Mouse (Mus musculus): ENCODE measurements around the gene Pdlim1. TPM values are rescaled to one million over a fixed set of nuclear protein-coding genes. Genes with fewer than 3 reads are reported as not detected.
A peak's percentile ranks its signal among the peaks of the same experiment; 100 is the strongest.

Gene Pdlim1
- polyA plus RNA-seq, 1 experiment, result 133 TPM

GRCm38 (mm10) chr19:40278372-40279023, 6.9 kb upstream of the Pdlim1 start:
- Histone ChIP-seq H3K36me3 (ENCODE audit: control insufficient read depth, insufficient read depth, low read length) (no peaks in the 10 kb centered on the region), H3K27ac (ENCODE audit: control insufficient read depth, insufficient read depth, low read length) (no peak overlapping the region), H3K4me1 (replicated peaks; ENCODE audit: control insufficient read depth, insufficient read depth, low read length) (no peaks in the 10 kb centered on the region), H3K27me3 (ENCODE audit: control insufficient read depth, insufficient read depth, low read length) (no peaks in the 10 kb centered on the region), H3K4me3 (ENCODE audit: control insufficient read depth, insufficient read depth, low read length) (no peak overlapping the region)
- no peak for DNase-seq
- WGBS, result 90% methylated on average over 8 of the region's 8 CpGs
- TF ChIP-seq POLR2A (IDR thresholded peaks at IDR 0.05; ENCODE audit: control insufficient read depth, extremely low read depth, insufficient read depth, low read length, poor library complexity) (no peak), CTCF (IDR thresholded peaks at IDR 0.05; ENCODE audit: borderline replicate concordance, control insufficient read depth, extremely low read depth, insufficient read depth, low read length, poor library complexity) (no peak)

DNA sequence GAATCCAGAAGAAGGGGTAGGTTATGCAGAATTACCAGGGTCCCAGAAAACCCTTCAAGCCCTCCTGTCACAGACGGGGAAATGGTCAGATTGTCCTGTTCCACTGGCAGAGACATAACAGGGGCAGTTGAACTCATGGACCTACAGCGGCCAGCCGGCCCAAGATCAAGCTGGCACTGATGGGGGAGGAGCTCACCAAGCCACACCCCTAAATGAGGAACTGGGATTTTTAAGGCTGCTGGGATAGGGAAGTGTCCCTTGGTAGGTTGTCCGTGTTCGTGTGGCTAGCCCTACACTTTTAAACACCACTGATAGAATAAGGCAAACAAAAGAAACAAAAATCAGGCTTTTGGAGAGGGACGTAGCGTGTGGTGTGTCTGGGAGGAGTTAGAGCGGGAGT, 5.9 kb upstream of the Pdlim1 start:
- H3K4me3 ChIP-seq (ENCODE audit: control insufficient read depth, insufficient read depth, low read length), result no peak overlapping the region
- no peak for DNase-seq
- 95% methylated on average over 8 of the region's 8 CpGs for WGBS
- H3K27me3 ChIP-seq (ENCODE audit: control insufficient read depth, insufficient read depth, low read length), result no peaks in the 10 kb centered on the region
- no peaks in the 10 kb centered on the region for H3K36me3 ChIP-seq (ENCODE audit: control insufficient read depth, insufficient read depth, low read length)
- H3K4me1 ChIP-seq (replicated peaks; ENCODE audit: control insufficient read depth, insufficient read depth, low read length), result no peaks in the 10 kb centered on the region
- no peak overlapping the region for H3K27ac ChIP-seq (ENCODE audit: control insufficient read depth, insufficient read depth, low read length)
- TF ChIP-seq POLR2A (IDR thresholded peaks at IDR 0.05; ENCODE audit: control insufficient read depth, extremely low read depth, insufficient read depth, low read length, poor library complexity) (no peak), CTCF (IDR thresholded peaks at IDR 0.05; ENCODE audit: borderline replicate concordance, control insufficient read depth, extremely low read depth, insufficient read depth, low read length, poor library complexity) (no peak)

DNA sequence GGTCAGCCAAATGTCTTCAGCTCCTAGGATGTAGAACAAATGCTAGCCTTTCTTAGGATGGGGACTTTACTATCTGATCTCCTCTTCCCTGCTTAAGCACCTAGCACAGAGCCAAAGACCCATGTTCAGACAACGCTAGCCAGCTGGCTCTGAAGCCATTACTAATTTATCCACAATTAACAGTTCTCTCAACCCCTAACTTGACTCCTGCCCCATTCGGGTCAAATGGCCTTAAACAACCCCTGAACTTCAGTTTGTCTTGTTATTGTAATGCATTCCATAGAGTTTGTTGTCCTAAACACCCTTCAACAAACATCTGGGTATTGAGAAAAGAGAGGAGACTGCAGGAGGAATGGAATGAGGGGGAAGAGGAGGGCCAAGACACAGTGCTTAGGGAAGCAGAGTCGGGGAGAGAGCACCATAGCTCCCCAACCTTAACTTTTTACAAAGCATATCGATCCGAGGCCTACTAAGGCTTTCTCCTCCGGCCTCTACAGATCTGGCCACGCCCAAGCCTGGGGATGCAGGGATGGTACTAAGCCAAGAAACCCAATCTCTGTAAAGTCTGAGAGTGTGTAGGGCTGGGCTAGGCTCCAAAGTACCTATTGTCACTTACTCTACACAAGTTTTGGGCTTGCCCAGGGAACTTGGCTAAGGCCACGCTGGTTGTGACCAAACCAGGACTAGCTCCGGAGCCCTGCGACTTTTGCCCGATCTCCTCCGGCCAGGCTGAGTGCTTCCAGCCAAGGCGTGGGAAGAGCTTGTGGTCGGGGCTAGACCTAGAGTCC, 4.0 kb upstream of the Pdlim1 start:
- Histone ChIP-seq H3K4me1 (replicated peaks; ENCODE audit: control insufficient read depth, insufficient read depth, low read length) (peaks cover 5% of the 10 kb centered on the region; the same call in 1 of the 2 replicates), H3K27me3 (ENCODE audit: control insufficient read depth, insufficient read depth, low read length) (no peaks in the 10 kb centered on the region), H3K36me3 (ENCODE audit: control insufficient read depth, insufficient read depth, low read length) (no peaks in the 10 kb centered on the region), H3K27ac (ENCODE audit: control insufficient read depth, insufficient read depth, low read length) (no peak overlapping the region), H3K4me3 (ENCODE audit: control insufficient read depth, insufficient read depth, low read length) (no peak overlapping the region)
- TF ChIP-seq POLR2A (IDR thresholded peaks at IDR 0.05; ENCODE audit: control insufficient read depth, extremely low read depth, insufficient read depth, low read length, poor library complexity) (no peak), CTCF (IDR thresholded peaks at IDR 0.05; ENCODE audit: borderline replicate concordance, control insufficient read depth, extremely low read depth, insufficient read depth, low read length, poor library complexity) (no peak)
- no peak for DNase-seq
- WGBS, result 94% methylated on average over 14 of the region's 14 CpGs

GRCm38 (mm10) chr19:40272674-40273073, 1.0 kb upstream of the Pdlim1 start:
- TF ChIP-seq POLR2A (IDR thresholded peaks at IDR 0.05; ENCODE audit: control insufficient read depth, extremely low read depth, insufficient read depth, low read length, poor library complexity), result no peak
- TF ChIP-seq CTCF (IDR thresholded peaks at IDR 0.05; ENCODE audit: borderline replicate concordance, control insufficient read depth, extremely low read depth, insufficient read depth, low read length, poor library complexity), result no peak
- no peak overlapping the region for H3K4me3 ChIP-seq (ENCODE audit: control insufficient read depth, insufficient read depth, low read length)
- H3K4me1 ChIP-seq (replicated peaks; ENCODE audit: control insufficient read depth, insufficient read depth, low read length), result peaks cover 16% of the 10 kb centered on the region
- H3K36me3 ChIP-seq (ENCODE audit: control insufficient read depth, insufficient read depth, low read length), result no peaks in the 10 kb centered on the region
- WGBS, result 86% methylated on average over 13 of the region's 13 CpGs
- DNase-seq, result no peak
- H3K27me3 ChIP-seq (ENCODE audit: control insufficient read depth, insufficient read depth, low read length), result no peaks in the 10 kb centered on the region
- H3K27ac ChIP-seq (ENCODE audit: control insufficient read depth, insufficient read depth, low read length), result no peak overlapping the region

DNA sequence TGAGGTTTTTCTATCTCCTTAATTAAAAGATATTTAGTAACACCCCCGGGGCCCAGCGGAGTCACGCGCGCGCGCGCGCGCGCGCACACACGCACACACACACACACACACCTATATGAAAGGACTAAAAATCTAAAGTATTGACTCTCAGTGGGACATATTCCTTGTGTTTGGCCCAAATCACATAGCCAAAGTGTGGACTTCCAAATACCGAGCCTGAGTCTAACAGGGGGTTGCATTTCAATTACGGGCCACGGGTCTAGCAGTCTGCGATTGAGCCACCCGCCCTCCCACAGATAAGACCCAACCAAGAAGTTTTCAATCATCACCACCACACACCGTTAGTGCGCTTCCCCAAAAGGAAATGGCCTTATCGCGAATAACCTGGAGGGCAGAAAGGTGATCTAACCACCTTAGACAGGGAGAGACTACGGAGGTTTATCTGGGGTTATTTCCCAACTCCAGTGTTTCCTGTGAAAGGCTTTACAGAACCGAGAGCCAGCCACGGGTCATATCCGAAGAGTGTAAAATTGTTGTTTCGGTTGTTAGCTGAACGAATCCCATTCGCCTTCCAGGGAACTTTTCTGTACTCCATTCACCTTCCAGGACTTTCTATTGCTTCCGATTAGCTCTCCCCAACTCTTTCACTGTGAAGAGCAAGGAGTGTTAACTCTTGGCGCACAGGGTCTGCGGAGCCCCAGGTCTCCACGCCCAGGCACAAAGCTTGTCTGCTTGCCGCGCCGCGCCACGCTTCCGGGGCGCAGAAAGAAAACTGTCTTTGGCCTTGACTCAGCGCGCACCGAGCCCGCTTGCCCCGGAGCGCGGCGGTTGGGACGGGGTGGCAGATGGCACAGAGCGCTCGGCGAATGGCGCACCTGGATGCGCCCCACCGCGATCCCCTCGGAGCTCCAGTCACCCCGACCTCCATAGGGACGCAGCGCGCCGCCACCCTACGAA, 1.0 kb downstream of the Pdlim1 start:
- no peak for TF ChIP-seq CTCF (IDR thresholded peaks at IDR 0.05; ENCODE audit: borderline replicate concordance, control insufficient read depth, extremely low read depth, insufficient read depth, low read length, poor library complexity)
- TF ChIP-seq POLR2A (IDR thresholded peaks at IDR 0.05; ENCODE audit: control insufficient read depth, extremely low read depth, insufficient read depth, low read length, poor library complexity), result no peak
- peak; percentile 76 for DNase-seq
- Histone ChIP-seq H3K36me3 (ENCODE audit: control insufficient read depth, insufficient read depth, low read length) (no peaks in the 10 kb centered on the region), H3K4me1 (replicated peaks; ENCODE audit: control insufficient read depth, insufficient read depth, low read length) (peaks cover 22% of the 10 kb centered on the region), H3K4me3 (ENCODE audit: control insufficient read depth, insufficient read depth, low read length) (peak overlapping the region; percentile 87), H3K27me3 (ENCODE audit: control insufficient read depth, insufficient read depth, low read length) (no peaks in the 10 kb centered on the region), H3K27ac (ENCODE audit: control insufficient read depth, insufficient read depth, low read length) (peak overlapping the region; percentile 55)
- WGBS, result 16% methylated on average over 63 of the region's 63 CpGs

DNA sequence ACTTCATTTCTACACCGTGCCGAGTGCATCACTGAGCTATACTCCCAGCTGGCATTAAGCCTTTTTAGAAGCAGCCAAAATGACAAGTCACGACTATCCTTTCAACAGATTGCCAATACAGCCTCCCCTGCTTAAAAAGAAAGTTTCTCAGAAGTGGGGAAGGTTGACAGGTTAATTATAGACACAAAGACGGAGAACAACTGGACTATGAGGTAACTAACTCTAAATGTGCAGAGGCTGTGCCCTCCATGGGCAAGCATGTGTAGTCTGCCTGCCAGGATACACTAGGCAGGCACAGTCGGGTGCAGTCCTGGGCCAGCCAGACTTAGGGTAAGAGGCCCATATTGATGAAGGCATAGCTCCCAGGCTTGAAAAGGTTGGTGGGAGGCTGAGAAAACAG, 2.1 kb downstream of the Pdlim1 start:
- TF ChIP-seq POLR2A (IDR thresholded peaks at IDR 0.05; ENCODE audit: control insufficient read depth, extremely low read depth, insufficient read depth, low read length, poor library complexity) (no peak), CTCF (IDR thresholded peaks at IDR 0.05; ENCODE audit: borderline replicate concordance, control insufficient read depth, extremely low read depth, insufficient read depth, low read length, poor library complexity) (no peak)
- Histone ChIP-seq H3K36me3 (ENCODE audit: control insufficient read depth, insufficient read depth, low read length) (no peaks in the 10 kb centered on the region), H3K27ac (ENCODE audit: control insufficient read depth, insufficient read depth, low read length) (no peak overlapping the region), H3K27me3 (ENCODE audit: control insufficient read depth, insufficient read depth, low read length) (no peaks in the 10 kb centered on the region), H3K4me1 (replicated peaks; ENCODE audit: control insufficient read depth, insufficient read depth, low read length) (peaks cover 22% of the 10 kb centered on the region), H3K4me3 (ENCODE audit: control insufficient read depth, insufficient read depth, low read length) (no peak overlapping the region)
- 80% methylated on average over 5 of the region's 5 CpGs for WGBS
- DNase-seq, result no peak
